ENCODE assay signal across 8 mouse cellular contexts in the genomic region with DNA sequence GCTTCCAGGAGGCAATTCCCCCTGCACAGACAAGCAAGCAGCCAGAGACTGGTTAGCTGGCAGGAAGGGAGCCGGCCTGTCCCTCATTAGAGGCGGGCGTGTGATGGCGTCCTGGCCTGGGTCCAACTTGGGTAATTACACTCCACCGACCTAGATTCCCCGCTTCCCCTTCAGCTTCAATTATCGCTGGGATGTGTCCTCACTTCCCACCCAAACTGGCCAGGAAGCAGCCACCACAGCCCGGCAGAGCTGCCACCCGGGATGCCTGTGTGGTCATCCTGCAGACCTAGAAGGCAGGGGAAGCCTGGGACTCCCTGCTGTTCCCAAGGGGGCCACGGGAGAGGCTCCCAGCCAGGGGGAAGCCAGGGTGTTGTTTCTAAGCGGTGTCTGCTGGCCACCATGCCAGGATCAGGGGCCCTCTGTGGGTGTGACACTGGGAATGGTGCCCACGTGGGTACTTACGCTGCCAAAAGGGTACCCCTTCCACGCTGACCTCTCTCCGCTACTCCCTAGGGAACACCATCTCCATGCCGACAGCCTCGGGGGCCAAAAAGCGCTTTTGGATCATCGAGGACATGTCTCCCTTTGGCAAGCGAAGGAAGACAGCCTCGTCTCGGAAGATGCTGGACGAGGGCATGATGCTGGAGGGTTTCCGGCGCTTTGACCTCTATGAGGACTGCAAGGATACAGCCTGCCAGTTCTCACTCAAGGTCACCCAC.
DNase-seq lines count a peak whose midpoint lies in the region; ATAC-seq lines count a peak whose summit lies in the region.

No protein-coding gene starts in this region.

- no peaks in the 10 kb centered on the region for H3K36me3 ChIP-seq in hindbrain, embryonic 12.5 days
- H3K36me3 ChIP-seq in neural tube, embryonic 12.5 days = peaks cover 4% of the 10 kb centered on the region

- 33% methylated on average over 25 of the region's 25 CpGs for WGBS in hindbrain, embryonic 12.5 days
- WGBS in neural tube, embryonic 12.5 days = 29% methylated on average over 25 of the region's 25 CpGs

- peak overlapping the region; percentile 77 for H3K4me2 ChIP-seq in hindbrain, embryonic 12.5 days (replicated peaks)
- H3K4me2 ChIP-seq in neural tube, embryonic 12.5 days (replicated peaks) = peak overlapping the region; percentile 73

- H3K4me3 ChIP-seq in hindbrain, embryonic 12.5 days = no peak overlapping the region
- H3K4me3 ChIP-seq in neural tube, embryonic 12.5 days = no peak overlapping the region; the same call in 1 of the 2 replicates

- H3K9me3 ChIP-seq in hindbrain, embryonic 12.5 days (replicated peaks) = no peaks in the 10 kb centered on the region
- H3K9me3 ChIP-seq in neural tube, embryonic 12.5 days = no peaks in the 10 kb centered on the region

- ATAC-seq in hindbrain, embryonic 12.5 days (ENCODE audit: low FRiP score) = peak; percentile 32; the same call in 1 of the 2 replicates
- ATAC-seq in neural tube, embryonic 12.5 days (ENCODE audit: low FRiP score, low read depth) = no peak
- ATAC-seq in megakaryocyte-erythroid progenitor cell, adult 5-6 weeks (replicated peaks; ENCODE audit: low FRiP score, low TSS enrichment, poor library complexity, severe bottlenecking) = no peak

- H3K9ac ChIP-seq in hindbrain, embryonic 12.5 days = peak overlapping the region; percentile 13; the same call in 1 of the 2 replicates
- no peak overlapping the region for H3K9ac ChIP-seq in neural tube, embryonic 12.5 days

- peak overlapping the region; percentile 41; the same call in 1 of the 2 replicates for H3K27ac ChIP-seq in hindbrain, embryonic 12.5 days
- no peak overlapping the region for H3K27ac ChIP-seq in neural tube, embryonic 12.5 days

- peak; percentile 96 for DNase-seq in Muller cell, postnatal 12 days (ENCODE audit: inconsistent ontology term)
- DNase-seq in cerebellum, adult 9-10 months = peak; percentile 31
- peak; percentile 76 for DNase-seq in gastrocnemius, adult 18-20 months (ENCODE audit: low spot score)
- peak; percentile 74 to 79 for DNase-seq in left cerebral cortex, postnatal 14 days (ENCODE audit: low spot score in 2 of 2)
- no peak for DNase-seq in urinary bladder, postnatal 36 days (ENCODE audit: low spot score in 2 of 2)

- intact Hi-C loops in left cerebral cortex, postnatal 14 days (cut with DNase I) = no loop called here

- H3K27me3 ChIP-seq in hindbrain, embryonic 12.5 days = peaks cover 78% of the 10 kb centered on the region
- H3K27me3 ChIP-seq in neural tube, embryonic 12.5 days (replicated peaks) = peaks cover 73% of the 10 kb centered on the region

- peaks cover 47% of the 10 kb centered on the region for H3K4me1 ChIP-seq in hindbrain, embryonic 12.5 days
- peaks cover 33% of the 10 kb centered on the region for H3K4me1 ChIP-seq in neural tube, embryonic 12.5 days

Comparison
In these comparisons a context has a peak if more than half of its experiments do, and no peak if none do; other contexts are left out.
1. DNase-seq: peak in Muller cell, postnatal 12 days (single experiment), cerebellum, adult 9-10 months (single experiment), gastrocnemius, adult 18-20 months (single experiment) and left cerebral cortex, postnatal 14 days (2 of 2); none in urinary bladder, postnatal 36 days (0 of 2).